Mouse (Mus musculus) forebrain, postnatal 0 days (tissue): ENCODE measurements around the gene Med27. TPM values are rescaled to one million over a fixed set of nuclear protein-coding genes. Genes with fewer than 3 reads are reported as not detected.

Experiments
- ATAC-seq: fragments of 200-750 bp; cut with Nextera tagmentation; 2 replicates; pipeline ENCODE4 v1.8.0; 2017; ENCODE audit warnings: mild to moderate bottlenecking, moderate library complexity
- DNase-seq: peaks from one replicate; pipeline ENCODE4 v3.0.0-alpha.2; 2015
- H3K27ac ChIP-seq: fragments of 300-500 bp; sonication (generic); 2 replicates; pipeline ENCODE4 v1.5.1; 2014; ENCODE audit warnings: low read depth, mild to moderate bottlenecking, antibody characterized with exemption, low read length, moderate library complexity, mixed read lengths
- H3K27me3 ChIP-seq: fragments of 300-500 bp; sonication (generic); 2 replicates; pipeline ENCODE4 v1.6.1; 2014; ENCODE audit warnings: mild to moderate bottlenecking, low read length, mixed read lengths; ENCODE audit not compliant: insufficient read depth
- H3K36me3 ChIP-seq: fragments of 300-500 bp; sonication (generic); 2 replicates; pipeline ENCODE4 v1.6.1; 2014; ENCODE audit warnings: mild to moderate bottlenecking, moderate library complexity; ENCODE audit not compliant: insufficient read depth
- H3K4me1 ChIP-seq: fragments of 300-500 bp; sonication (generic); 2 replicates; pipeline ENCODE4 v1.6.1; 2014; ENCODE audit warnings: antibody characterized with exemption; ENCODE audit not compliant: insufficient read depth
- H3K4me2 ChIP-seq: fragments of 300-500 bp; sonication (generic); 2 replicates; pipeline ENCODE4 v1.6.1; 2014; ENCODE audit warnings: low read depth, mild to moderate bottlenecking, moderate library complexity
- H3K4me3 ChIP-seq: fragments of 300-500 bp; sonication (generic); 2 replicates; pipeline ENCODE4 v1.5.1; 2014; ENCODE audit warnings: low read depth, low read length, mixed read lengths
- H3K9ac ChIP-seq: fragments of 300-500 bp; sonication (generic); 2 replicates; pipeline ENCODE4 v1.6.1; 2014; ENCODE audit warnings: mild to moderate bottlenecking
- H3K9me3 ChIP-seq: fragments of 300-500 bp; sonication (generic); 2 replicates; pipeline ENCODE4 v1.6.1; 2016; ENCODE audit warnings: low read length
- CTCF ChIP-seq: sonication (generic); IDR thresholded peaks from 2 replicates; pipeline ENCODE4 v1.5.1; 2016; ENCODE audit warnings: antibody characterized with exemption, control low read depth, low read depth
- WGBS: fragments of 180-500 bp; shearing (Covaris S2); extraction: QIAGEN DNeasy Blood & Tissue Kit; methylation state at CpG from one replicate; pipeline ENCODE4 v1.1.7; 2014; 5-methylcytosine and 5-hydroxymethylcytosine counted together
- polyA plus RNA-seq: library from polyadenylated mRNA; unstranded; fragments of >200 nt; fragmentation: Nextera tagmentation; extraction: Ambion mirVana; gene quantifications from 2 replicates; pipeline ENCODE4 v1.2.1, GENCODE M21; 2015
- total RNA-seq: library from RNA; depleted of rRNA; stranded (reverse); fragments of >200 nt; gene quantifications from 2 replicates; pipeline ENCODE4 v1.2.3, GENCODE M21; 2014

The Med27 gene
- total and polyA plus RNA-seq, 2 experiments from 2014 or later = 60.1 to 71.2 TPM

- Histone ChIP-seq H3K4me3 (no peak overlapping the region), H3K4me1 (no peaks in the 10 kb centered on the region), H3K27me3 (no peaks in the 10 kb centered on the region), H3K27ac (no peak overlapping the region), H3K4me2 (no peak overlapping the region), H3K36me3 (no peaks in the 10 kb centered on the region), H3K9me3 (no peaks in the 10 kb centered on the region), H3K9ac (no peak overlapping the region)
- peak; percentile 70 for DNase-seq
- peak; percentile 74 for TF ChIP-seq CTCF
- no peak for ATAC-seq
- 68% methylated on average over 4 of the region's 4 CpGs for WGBS
Measured at GRCm38 (mm10) chr2:29553945-29554634, 207.5 kb downstream of the Med27 start.

GRCm38 (mm10) chr2:29558561-29558960 lies 211.9 kb downstream of the Med27 start:
- ATAC-seq (no peak), DNase-seq (no peak)
- Histone ChIP-seq H3K9ac (no peak overlapping the region), H3K4me3 (no peak overlapping the region), H3K36me3 (no peaks in the 10 kb centered on the region), H3K4me2 (no peak overlapping the region), H3K27ac (no peak overlapping the region), H3K4me1 (no peaks in the 10 kb centered on the region), H3K27me3 (no peaks in the 10 kb centered on the region), H3K9me3 (no peaks in the 10 kb centered on the region)
- TF ChIP-seq CTCF = no peak
- 87% methylated on average over 6 of the region's 6 CpGs for WGBS

- H3K27me3 ChIP-seq = no peaks in the 10 kb centered on the region
- H3K9me3 ChIP-seq = no peaks in the 10 kb centered on the region
- H3K9ac ChIP-seq = no peak overlapping the region
- no peaks in the 10 kb centered on the region for H3K36me3 ChIP-seq
- WGBS = 87% methylated on average over 3 of the region's 3 CpGs
- H3K4me1 ChIP-seq = peaks cover 6% of the 10 kb centered on the region
- ATAC-seq = no peak
- no peak overlapping the region for H3K4me3 ChIP-seq
- no peak for TF ChIP-seq CTCF
- no peak overlapping the region for H3K27ac ChIP-seq
- no peak overlapping the region for H3K4me2 ChIP-seq
- no peak for DNase-seq
Measured at GRCm38 (mm10) chr2:29559955-29560354, 213.3 kb downstream of the Med27 start.

GRCm38 (mm10) chr2:29561468-29561867 lies 214.8 kb downstream of the Med27 start:
- no peak overlapping the region for H3K4me2 ChIP-seq
- H3K9ac ChIP-seq = no peak overlapping the region
- H3K27ac ChIP-seq = no peak overlapping the region
- 62% methylated on average over 4 of the region's 4 CpGs for WGBS
- no peaks in the 10 kb centered on the region for H3K9me3 ChIP-seq
- H3K4me1 ChIP-seq = peaks cover 10% of the 10 kb centered on the region
- no peak for ATAC-seq
- TF ChIP-seq CTCF = no peak
- DNase-seq = no peak
- no peaks in the 10 kb centered on the region for H3K36me3 ChIP-seq
- no peak overlapping the region for H3K4me3 ChIP-seq
- H3K27me3 ChIP-seq = no peaks in the 10 kb centered on the region

GRCm38 (mm10) chr2:29563986-29564385 lies 217.4 kb downstream of the Med27 start:
- H3K27ac ChIP-seq = peak overlapping the region; percentile 50
- 29% methylated on average over 7 of the region's 7 CpGs for WGBS

GRCm38 (mm10) chr2:29565570-29566433 lies 219.2 kb downstream of the Med27 start:
- Histone ChIP-seq H3K4me3 (no peak overlapping the region), H3K27me3 (no peaks in the 10 kb centered on the region), H3K4me2 (no peak overlapping the region), H3K27ac (no peak overlapping the region), H3K9ac (no peak overlapping the region), H3K4me1 (peaks cover 10% of the 10 kb centered on the region), H3K9me3 (no peaks in the 10 kb centered on the region), H3K36me3 (no peaks in the 10 kb centered on the region)
- no peak for ATAC-seq
- WGBS = 11% methylated on average over 17 of the region's 17 CpGs
- TF ChIP-seq CTCF = no peak
- no peak for DNase-seq

More at GRCm38 (mm10) chr2:29563986-29564385, 217.4 kb downstream of the Med27 start:
- H3K36me3 ChIP-seq = no peaks in the 10 kb centered on the region
- H3K9me3 ChIP-seq = no peaks in the 10 kb centered on the region
- H3K27me3 ChIP-seq = no peaks in the 10 kb centered on the region
- DNase-seq = peak; percentile 82
- no peak overlapping the region for H3K4me3 ChIP-seq
- no peak overlapping the region for H3K9ac ChIP-seq
- peak; percentile 83 for ATAC-seq
- peaks cover 10% of the 10 kb centered on the region for H3K4me1 ChIP-seq
- H3K4me2 ChIP-seq = no peak overlapping the region
- TF ChIP-seq CTCF = no peak
